ENCODE assay signal across 21 mouse cellular contexts in the genomic region with DNA sequence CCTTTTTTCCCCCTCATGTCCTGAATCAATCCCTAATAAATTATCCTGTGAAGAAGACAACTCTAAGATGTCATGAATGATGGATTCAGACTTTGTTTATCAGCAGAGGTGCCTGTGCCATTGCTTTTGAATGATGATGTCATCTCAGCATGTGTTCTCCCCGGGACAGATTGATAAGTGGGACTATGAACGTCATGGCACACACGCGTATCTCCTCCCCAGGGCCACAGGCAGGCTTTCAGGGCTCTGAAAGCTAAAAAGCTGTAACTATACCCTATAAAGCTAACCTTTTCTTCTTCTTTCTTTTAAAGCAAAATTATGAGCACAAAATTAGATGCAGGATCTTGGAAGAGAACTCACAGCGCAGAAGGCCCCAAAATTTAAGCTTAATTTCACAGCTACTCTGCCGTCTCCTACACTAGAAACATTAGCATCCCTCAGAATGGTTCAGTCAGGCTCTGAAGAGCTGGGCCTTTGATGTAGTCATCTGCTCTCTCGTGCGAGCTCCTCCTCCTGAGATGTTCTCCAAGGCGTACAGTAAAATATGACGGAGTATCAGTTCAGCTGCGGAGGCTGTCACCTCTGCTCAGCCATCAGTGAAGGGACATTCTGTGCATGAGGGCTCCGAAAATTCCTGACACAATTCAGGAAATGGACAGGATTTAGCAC.
A peak's percentile ranks its signal among the peaks of the same experiment; 100 is the strongest.
DNase-seq lines count a peak whose midpoint lies in the region; ATAC-seq lines count a peak whose summit lies in the region.
"Had no signal": no experiment of that assay in that cellular context is flagged by ENCODE, and none has a peak within 500 bp of the region (broad histone marks: within the 10 kb centered on the region; RNA-seq: fewer than 3 reads in every experiment).

No protein-coding gene starts in this region.

- H3K9ac ChIP-seq in hindbrain, embryonic 14.5 days, result no peak overlapping the region
- H3K9ac ChIP-seq in liver, embryonic 16.5 days (ENCODE audit: low read depth, low read length), result peak overlapping the region; percentile 1
- H3K9ac ChIP-seq: midbrain, embryonic 13.5 days had no signal

- no peaks in the 10 kb centered on the region for H3K27me3 ChIP-seq in hindbrain, embryonic 14.5 days (ENCODE audit: control insufficient read depth, insufficient read depth, low read length)
- no peaks in the 10 kb centered on the region for H3K27me3 ChIP-seq in liver, embryonic 16.5 days (ENCODE audit: control insufficient read depth, insufficient read depth, low read depth, low read length)
- H3K27me3 ChIP-seq: midbrain, embryonic 13.5 days had no signal

- 54% methylated on average over 12 of the region's 12 CpGs for WGBS in hindbrain, embryonic 14.5 days
- 65% methylated on average over 12 of the region's 12 CpGs for WGBS in liver, embryonic 16.5 days (ENCODE audit: insufficient replicate concordance)

- peaks cover 49% of the 10 kb centered on the region for H3K4me1 ChIP-seq in hindbrain, embryonic 14.5 days (replicated peaks; ENCODE audit: control insufficient read depth, insufficient read depth, low read length)
- H3K4me1 ChIP-seq in liver, embryonic 16.5 days (ENCODE audit: control insufficient read depth, low read depth, low read length), result peaks cover 50% of the 10 kb centered on the region

- no peak for DNase-seq in frontal cortex, postnatal 25 days (ENCODE audit: low spot score in 2 of 2)
- DNase-seq in spleen, adult 12 weeks (ENCODE audit: low spot score), result peak; percentile 25
- no peak for DNase-seq in spleen, postnatal 10 days (ENCODE audit: low spot score in 2 of 2)
- no peak for DNase-seq in hindbrain, embryonic 14.5 days (ENCODE audit: low spot score)
- no peak for DNase-seq in urinary bladder, postnatal 10 days (ENCODE audit: low spot score)
- no peak for DNase-seq in T-cell, adult 2 months (ENCODE audit: low spot score)
- DNase-seq: adrenal gland, postnatal 25 days; cerebellum, postnatal 14 days; heart, postnatal 36 days; kidney, adult 18-20 months; kidney, postnatal 14 days; lung, adult 18-20 months; thymus, adult 2 months had no signal

- no peaks in the 10 kb centered on the region for H3K9me3 ChIP-seq in hindbrain, embryonic 14.5 days (ENCODE audit: control insufficient read depth, low read length)
- H3K9me3 ChIP-seq in liver, embryonic 16.5 days (replicated peaks; ENCODE audit: control insufficient read depth, low read length), result no peaks in the 10 kb centered on the region
- H3K9me3 ChIP-seq: embryonic facial prominence, embryonic 10.5 days; G1E; midbrain, embryonic 13.5 days had no signal

- H3K27ac ChIP-seq in hindbrain, embryonic 14.5 days, result peak overlapping the region; percentile 51; the same call in 1 of the 2 replicates
- peak overlapping the region; percentile 79 for H3K27ac ChIP-seq in liver, embryonic 16.5 days (ENCODE audit: low read length)
- H3K27ac ChIP-seq: embryonic facial prominence, embryonic 10.5 days; macrophage had no signal

- no peak overlapping the region for H3K4me2 ChIP-seq in hindbrain, embryonic 14.5 days (replicated peaks)
- 0 out of 2 replicates have a peak overlapping the region, but pooled peaks have one; percentile 3 for H3K4me2 ChIP-seq in liver, embryonic 16.5 days (ENCODE audit: low read depth, low read length)
- H3K4me2 ChIP-seq: heart, embryonic 11.5 days; midbrain, embryonic 13.5 days had no signal

- H3K36me3 ChIP-seq in hindbrain, embryonic 14.5 days (replicated peaks; ENCODE audit: control insufficient read depth, insufficient read depth), result no peaks in the 10 kb centered on the region
- H3K36me3 ChIP-seq in liver, embryonic 16.5 days (ENCODE audit: control insufficient read depth, insufficient read depth), result no peaks in the 10 kb centered on the region
- H3K36me3 ChIP-seq: embryonic facial prominence, embryonic 10.5 days; G1E; midbrain, embryonic 13.5 days had no signal

- H3K4me3 ChIP-seq in hindbrain, embryonic 14.5 days (replicated peaks; ENCODE audit: low read length), result no peak overlapping the region
- no peak overlapping the region for H3K4me3 ChIP-seq in liver, embryonic 16.5 days (ENCODE audit: low read depth, low read length)
- H3K4me3 ChIP-seq: embryonic facial prominence, embryonic 10.5 days; midbrain, embryonic 13.5 days; myocyte had no signal

- ATAC-seq in frontal cortex, adult (ENCODE audit: low TSS enrichment), result peak; percentile 65
- no peak for ATAC-seq in hindbrain, embryonic 14.5 days (ENCODE audit: low FRiP score)
- peak; percentile 71 for ATAC-seq in liver, embryonic 16.5 days (ENCODE audit: low read depth)
- ATAC-seq: midbrain, embryonic 13.5 days had no signal
